Mouse (Mus musculus) activated CD4-positive, CD25-positive, alpha-beta regulatory T cell, adult 4 months (primary cell): ENCODE data around the gene Atp2a2. TPM values are rescaled to one million over a fixed set of nuclear protein-coding genes. Genes with fewer than 3 reads are reported as not detected.

Experiments
- polyA plus RNA-seq, 2 experiments: library from polyadenylated mRNA; unstranded; fragments of 100-300 nt; shearing (Covaris generic); gene quantifications; one replicate each; pipeline ENCODE4 v1.2.1; 2017

Gene Atp2a2
- polyA plus RNA-seq, 2 experiments from 2014 or later, result 14.0 to 17.6 TPM

Other genes starting within 250 kb of the Atp2a2 start
- under 1 TPM; 0.75 to 0.96 TPM for gene Tctn1, start 237.8 kb downstream of the Atp2a2 start, polyA plus RNA-seq
- gene Pptc7, start 217.9 kb downstream of the Atp2a2 start, polyA plus RNA-seq, result 10 to 100 TPM; 13.5 to 14.8 TPM
- gene Rad9b, start 148.0 kb downstream of the Atp2a2 start, polyA plus RNA-seq, result 10 to 100 TPM in 1 of 2 experiments, 1 to 10 TPM in 1; 6.6 to 14.1 TPM
- 100 to 1,000 TPM; 248 to 259 TPM for gene Vps29, start 147.9 kb downstream of the Atp2a2 start, polyA plus RNA-seq
- 10 to 100 TPM; 46.7 to 63.3 TPM for gene Gpn3, start 130.3 kb downstream of the Atp2a2 start, polyA plus RNA-seq
- gene Fam216a, start 129.9 kb downstream of the Atp2a2 start, polyA plus RNA-seq, result 1 to 10 TPM; 9.3 to 9.9 TPM
- 100 to 1,000 TPM; 443 to 614 TPM for gene Arpc3, start 110.3 kb downstream of the Atp2a2 start, polyA plus RNA-seq
- gene Anapc7, start 80.5 kb downstream of the Atp2a2 start, polyA plus RNA-seq, result 10 to 100 TPM; 13.4 to 23.7 TPM
- gene Ift81, start 112.3 kb upstream of the Atp2a2 start, polyA plus RNA-seq, result 1 to 10 TPM; 2.1 to 6.2 TPM
- 10 to 100 TPM; 62.3 to 85.8 TPM for gene P2rx7, start 141.7 kb upstream of the Atp2a2 start, polyA plus RNA-seq
- gene P2rx4, start 205.3 kb upstream of the Atp2a2 start, polyA plus RNA-seq, result 10 to 100 TPM; 27.6 to 32.1 TPM